Mouse (Mus musculus) left cerebral cortex, postnatal 25 days (tissue): ENCODE measurements around the gene Slc13a3. TPM values are rescaled to one million over a fixed set of nuclear protein-coding genes. Genes with fewer than 3 reads are reported as not detected.

Experiments
- DNase-seq, 2 experiments: peaks; one replicate each; pipeline ENCODE4 v3.0.0; 2022; ENCODE audit warnings: low spot score in 2 of 2, mixed read lengths in 1 of 2
- intact Hi-C: fragments of 180-260 bp; cut with DNase I; formaldehyde crosslinking; loops from one replicate; pipeline ENCODE4 v1.15.1; 2025
- total RNA-seq, 2 experiments: library from RNA; stranded (reverse); gene quantifications; 2 replicates each; pipeline ENCODE4 v1.2.3; 2021

Gene Slc13a3
- total RNA-seq, 2 experiments from 2014 or later, result 16.4 to 17.8 TPM

GRCm38 (mm10) chr2:165485826-165486225 lies 12.8 kb upstream of the Slc13a3 start:
- intact Hi-C loops, result loop anchor here (2.0 to 5.0 kb wide), 2 partner anchors 121 to 414 kb away; no protein-coding TSS in a partner anchor

DNA sequence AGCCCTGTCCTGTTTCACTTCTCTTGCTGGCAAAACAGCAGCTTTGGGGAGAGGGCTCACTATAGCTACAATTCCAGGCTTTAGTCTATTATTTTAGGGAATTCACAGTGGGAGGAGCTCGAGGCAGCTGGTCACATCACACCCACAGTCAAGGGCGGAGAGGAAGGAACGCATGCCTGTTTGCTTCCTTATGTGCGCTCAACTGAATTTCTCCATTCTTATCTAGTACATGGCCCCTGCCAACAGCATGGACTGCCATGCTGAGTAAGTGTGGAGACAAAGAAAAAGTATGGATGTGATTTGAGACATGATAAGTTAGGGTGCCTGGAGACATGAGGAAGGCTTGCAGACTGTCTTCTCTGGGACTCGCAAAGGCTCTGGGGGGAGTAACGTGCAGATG lies 11.1 kb upstream of the Slc13a3 start:
- peak in 1 of 2 experiments; percentile 26 for DNase-seq
- intact Hi-C loops, result no loop called here

More at GRCm38 (mm10) chr2:165485826-165486225, 12.8 kb upstream of the Slc13a3 start:
- DNase-seq, result peak in 1 of 2 experiments; percentile 72

GRCm38 (mm10) chr2:165482003-165482402 lies 9.0 kb upstream of the Slc13a3 start:
- DNase-seq, result no peak
- intact Hi-C loops, result no loop called here

GRCm38 (mm10) chr2:165475850-165476249 lies 2.8 kb upstream of the Slc13a3 start:
- intact Hi-C loops, result no loop called here

DNA sequence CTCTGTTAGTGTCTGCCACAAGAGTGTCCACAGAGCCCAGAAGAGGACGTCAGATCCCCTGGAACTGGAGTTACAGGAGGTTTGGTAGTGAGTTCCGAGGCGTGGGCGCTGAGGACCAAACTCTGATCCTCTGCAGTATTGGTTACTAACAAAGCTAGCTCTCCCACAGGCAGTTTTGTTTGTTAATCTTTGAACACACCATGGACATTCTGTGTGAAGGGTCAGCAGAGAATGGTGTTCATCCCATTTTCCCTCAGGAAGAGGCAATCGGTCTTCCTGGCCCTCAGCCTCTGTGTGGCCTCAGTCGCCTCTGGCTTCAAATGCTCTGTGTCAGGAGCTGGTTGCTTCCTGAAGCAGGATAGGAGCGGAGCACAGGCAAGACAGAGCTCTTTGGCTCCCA lies 2.4 kb upstream of the Slc13a3 start:
- intact Hi-C loops, result no loop called here
- no peak for DNase-seq

More at GRCm38 (mm10) chr2:165475850-165476249, 2.8 kb upstream of the Slc13a3 start:
- DNase-seq, result no peak

- no peak for DNase-seq
- intact Hi-C loops, result no loop called here
Measured at GRCm38 (mm10) chr2:165471943-165472342, 1.1 kb downstream of the Slc13a3 start.

DNA sequence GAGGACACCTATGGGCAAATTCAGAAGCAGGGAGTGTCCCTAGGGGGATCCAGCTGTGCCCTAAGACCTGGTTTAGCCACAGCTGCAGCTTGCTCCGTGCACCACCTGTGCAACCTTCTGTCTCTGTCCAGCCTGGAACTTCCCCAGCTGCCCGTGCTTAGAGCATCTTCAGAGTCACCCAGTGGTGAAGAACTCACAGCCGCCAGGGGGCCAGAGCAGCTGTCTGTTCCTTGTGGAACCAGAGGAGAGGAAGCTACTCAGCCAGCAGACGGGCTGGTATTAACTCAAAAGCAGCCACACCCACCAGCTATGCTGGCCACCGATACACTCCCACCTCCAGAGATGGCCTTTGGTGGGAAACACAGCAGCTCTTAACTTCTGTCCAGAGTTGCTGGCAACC lies 2.9 kb downstream of the Slc13a3 start:
- no peak for DNase-seq
- intact Hi-C loops, result no loop called here

DNA sequence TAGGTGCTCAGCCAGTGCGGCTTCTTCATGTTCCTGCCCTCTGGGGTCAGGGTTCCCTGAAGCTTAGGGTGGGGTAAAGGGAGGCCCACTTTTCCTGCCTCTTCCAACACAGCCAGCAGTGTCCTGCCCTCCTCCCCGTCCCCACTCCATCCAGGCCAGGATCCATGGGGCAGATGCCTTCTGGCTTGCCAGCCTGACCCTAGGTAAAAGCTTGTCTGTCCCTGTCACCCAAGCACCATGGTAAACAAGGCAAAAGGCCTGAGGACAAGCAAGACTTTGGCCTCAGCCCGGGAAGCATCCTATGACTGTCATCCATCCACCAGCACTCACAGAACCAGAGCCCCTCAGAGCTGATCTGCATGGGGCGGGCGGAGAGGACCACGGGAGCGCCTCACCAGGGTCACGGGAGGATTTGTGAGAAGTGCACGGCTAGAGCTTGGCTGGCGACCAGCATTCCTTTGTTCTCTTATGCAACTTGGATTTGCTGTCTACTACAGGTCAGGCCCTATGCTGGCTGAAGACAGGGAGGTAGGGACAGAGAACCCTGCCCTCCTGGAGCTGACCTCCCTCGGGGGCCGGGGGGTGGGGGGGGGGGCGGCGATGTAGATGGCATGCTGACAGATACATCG lies 5.1 kb downstream of the Slc13a3 start:
- no peak for DNase-seq
- intact Hi-C loops, result no loop called here

DNA sequence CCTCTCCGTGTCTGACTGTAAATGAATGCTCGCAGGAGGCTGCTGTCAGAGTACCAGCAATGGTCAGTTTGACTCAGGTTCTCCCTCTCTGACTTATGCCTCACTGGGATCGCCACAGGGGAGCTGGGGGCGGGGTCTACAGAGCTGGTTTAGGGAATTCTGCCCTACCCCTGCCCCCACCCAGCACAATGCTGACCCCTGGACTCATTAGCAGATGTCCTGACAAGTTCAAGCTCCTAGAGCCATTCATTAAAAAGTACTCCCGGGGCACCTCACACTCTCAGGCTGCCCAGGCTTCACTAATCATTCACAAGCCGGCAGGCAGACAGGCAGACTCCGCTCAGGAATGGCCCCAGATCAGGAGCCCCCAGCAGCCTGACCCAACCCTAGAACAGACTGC lies 13.4 kb downstream of the Slc13a3 start:
- DNase-seq, result no peak
- intact Hi-C loops, result no loop called here

- intact Hi-C loops, result no loop called here
- DNase-seq, result no peak
Measured at GRCm38 (mm10) chr2:165458189-165458588, 14.8 kb downstream of the Slc13a3 start.

DNA sequence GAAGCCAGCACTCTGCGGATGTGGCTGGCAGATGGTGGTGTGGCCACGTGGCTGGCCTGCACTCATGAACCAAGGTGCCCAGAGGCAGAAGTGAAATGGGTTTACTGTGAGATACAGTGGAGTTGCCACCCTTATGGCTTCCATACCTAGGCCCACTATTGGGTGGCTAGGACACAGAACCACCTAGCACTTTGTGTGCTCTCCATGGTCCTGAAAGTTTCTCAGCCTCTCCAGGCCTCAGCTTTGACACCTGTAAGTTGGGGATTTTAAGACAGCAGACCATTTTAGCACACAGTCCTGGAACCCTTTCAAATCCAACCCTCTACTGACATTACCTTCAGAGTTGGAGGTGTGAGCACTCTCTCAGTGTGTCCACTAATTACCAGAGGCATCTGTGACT lies 16.3 kb downstream of the Slc13a3 start:
- DNase-seq, result no peak
- intact Hi-C loops, result no loop called here

DNA sequence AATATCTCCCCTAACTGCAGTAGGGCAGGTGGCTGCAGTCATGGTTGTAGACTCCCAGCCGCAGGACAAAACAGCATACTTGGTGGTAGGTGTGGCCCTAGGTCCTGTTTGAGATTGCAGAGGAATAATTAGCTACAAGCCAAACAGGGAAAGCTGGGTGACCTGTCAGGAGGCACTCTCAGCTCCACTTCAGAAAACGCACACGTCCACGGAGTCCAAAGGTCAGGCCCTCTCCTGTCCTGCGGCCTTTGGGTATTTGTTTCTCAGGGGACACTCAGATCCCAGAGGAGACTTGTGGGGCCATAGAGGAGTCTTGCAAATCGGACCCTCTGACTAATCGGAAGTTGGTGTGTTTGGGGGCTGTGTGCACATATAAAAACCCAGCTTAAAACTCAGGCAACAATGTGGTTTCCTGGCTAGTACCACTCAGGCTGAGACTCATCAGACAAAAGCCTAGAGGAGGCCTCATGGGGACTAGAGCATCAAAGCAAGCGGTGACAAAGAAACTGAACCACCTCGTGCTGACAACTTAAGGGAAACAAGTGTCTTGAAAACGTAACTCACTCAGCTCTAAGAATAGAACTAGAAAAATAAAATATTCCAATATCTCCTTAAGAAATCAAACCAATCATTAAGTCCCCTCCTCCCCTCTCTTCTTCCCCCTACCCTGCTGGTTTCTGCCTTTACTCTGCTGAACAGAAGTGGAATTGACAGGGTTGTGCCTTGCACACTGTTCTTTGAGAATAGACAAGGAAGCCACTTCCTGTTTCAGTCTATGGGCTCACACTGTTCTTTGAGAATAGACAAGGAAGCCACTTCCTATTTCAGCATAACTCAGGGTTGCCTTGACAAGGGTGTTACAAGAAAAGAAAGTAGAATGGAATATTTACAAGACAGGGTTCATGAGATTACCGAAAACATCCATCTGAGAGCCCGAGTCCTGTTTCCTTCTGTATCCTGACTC lies 20.0 kb downstream of the Slc13a3 start:
- no peak for DNase-seq
- intact Hi-C loops, result no loop called here

DNA sequence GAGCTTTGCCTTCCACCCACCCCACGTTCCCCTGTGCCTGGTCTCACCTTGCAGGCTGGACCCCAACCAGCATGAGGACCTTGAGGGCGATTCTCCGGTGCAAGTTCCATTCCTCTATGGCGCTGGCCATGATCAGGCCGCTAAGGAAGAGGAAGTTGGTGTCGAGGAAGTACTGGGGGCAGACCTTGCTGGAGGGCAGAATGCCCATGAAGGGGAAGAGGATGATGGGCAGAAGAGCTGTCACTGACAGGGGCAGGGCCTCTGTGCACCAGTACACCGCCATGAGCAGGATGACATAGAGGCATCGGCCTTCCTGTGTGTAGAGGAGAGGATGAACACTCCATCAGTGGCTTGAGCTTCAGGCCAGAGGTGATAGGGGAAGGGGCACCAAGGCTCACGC lies 24.6 kb downstream of the Slc13a3 start:
- no peak for DNase-seq
- intact Hi-C loops, result no loop called here

DNA sequence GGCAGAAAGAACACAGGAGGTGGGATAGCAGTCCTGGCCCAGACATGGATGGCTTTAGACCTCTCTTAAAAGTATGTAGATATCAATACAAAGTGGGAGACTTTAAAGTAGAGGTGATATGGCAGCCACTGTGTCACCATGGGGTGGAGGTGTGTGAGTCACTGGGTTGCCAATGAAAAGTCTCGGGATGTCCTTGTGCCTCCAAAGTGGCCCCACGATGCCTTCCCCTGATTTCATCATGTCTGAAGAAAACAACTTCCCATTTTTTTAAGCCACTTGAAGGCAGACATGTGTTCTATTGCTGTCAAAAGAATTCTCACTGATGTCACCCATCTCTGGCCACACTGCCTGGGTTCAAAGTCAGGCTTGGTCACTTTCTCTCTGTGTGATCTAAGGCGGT lies 28.2 kb downstream of the Slc13a3 start:
- intact Hi-C loops, result no loop called here
- DNase-seq, result no peak

DNA sequence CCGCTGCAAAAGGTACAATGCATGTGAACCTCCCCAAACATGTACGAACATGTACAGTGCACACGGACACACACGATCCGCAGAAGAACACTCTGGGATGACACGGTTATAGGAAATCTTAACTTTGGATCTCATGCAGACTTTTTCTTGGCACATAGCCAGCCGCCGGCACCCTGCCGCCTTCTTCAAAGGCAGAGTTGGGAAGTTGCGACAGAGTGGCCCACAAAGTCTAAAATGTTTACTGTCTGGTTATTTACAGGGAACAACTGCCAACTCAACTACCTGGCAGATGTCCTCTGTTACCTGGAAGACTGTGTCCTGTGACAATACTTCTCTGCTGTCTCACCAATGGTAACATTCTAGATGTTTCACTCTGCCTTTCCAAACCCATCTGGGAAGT lies 30.0 kb downstream of the Slc13a3 start:
- no peak for DNase-seq
- intact Hi-C loops, result no loop called here

DNA sequence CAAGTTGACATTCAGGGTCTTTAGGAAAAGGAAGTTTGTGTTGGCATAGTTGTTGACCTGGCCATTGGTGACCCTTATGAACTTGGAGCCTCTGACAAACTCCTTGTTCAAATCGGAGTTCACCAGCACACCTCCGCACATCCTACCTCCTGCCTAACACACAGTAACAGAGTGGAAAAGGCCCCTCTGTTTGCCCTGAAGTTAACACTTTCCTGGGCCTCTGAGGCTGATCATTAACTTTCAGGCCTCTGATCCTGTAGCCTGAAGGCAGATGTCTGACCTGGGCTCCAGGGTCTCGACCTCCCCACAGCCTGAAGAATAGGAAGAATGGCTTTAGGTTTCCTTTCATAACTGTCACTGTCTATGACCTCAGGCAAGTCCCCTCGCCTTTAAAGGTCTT lies 31.4 kb downstream of the Slc13a3 start:
- no peak for DNase-seq
- intact Hi-C loops, result no loop called here

- no peak for DNase-seq
- intact Hi-C loops, result no loop called here
Measured at GRCm38 (mm10) chr2:165439613-165440012, 33.4 kb downstream of the Slc13a3 start.

DNA sequence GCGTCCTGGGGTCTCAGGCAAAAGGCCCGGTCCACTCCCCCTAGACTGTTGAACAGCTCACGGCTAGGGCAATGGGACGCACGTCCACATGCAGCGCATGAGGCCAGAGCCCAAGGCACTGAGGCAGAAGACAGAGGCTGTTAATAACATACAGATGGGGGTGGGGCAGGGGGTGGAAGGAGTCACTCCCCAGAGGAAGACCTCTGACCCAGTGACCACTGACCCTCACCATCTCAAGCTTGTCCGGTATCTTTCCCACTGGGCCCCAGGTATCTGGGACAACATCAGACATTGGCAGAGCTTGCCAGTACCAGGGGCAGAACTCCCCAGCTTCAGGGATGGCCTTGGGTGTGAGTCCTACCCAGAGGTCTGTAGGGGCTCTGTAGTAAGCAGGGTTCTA lies 34.1 kb downstream of the Slc13a3 start:
- no peak for DNase-seq

GRCm38 (mm10) chr2:165428694-165429093 lies 44.3 kb downstream of the Slc13a3 start:
- no peak for DNase-seq
- intact Hi-C loops, result no loop called here

More for the DNA sequence above, 34.1 kb downstream of the Slc13a3 start:
- intact Hi-C loops, result no loop called here

- intact Hi-C loops, result no loop called here
- DNase-seq, result peak in 1 of 2 experiments; percentile 37
Measured at GRCm38 (mm10) chr2:165420195-165420594, 52.8 kb downstream of the Slc13a3 start.

DNA sequence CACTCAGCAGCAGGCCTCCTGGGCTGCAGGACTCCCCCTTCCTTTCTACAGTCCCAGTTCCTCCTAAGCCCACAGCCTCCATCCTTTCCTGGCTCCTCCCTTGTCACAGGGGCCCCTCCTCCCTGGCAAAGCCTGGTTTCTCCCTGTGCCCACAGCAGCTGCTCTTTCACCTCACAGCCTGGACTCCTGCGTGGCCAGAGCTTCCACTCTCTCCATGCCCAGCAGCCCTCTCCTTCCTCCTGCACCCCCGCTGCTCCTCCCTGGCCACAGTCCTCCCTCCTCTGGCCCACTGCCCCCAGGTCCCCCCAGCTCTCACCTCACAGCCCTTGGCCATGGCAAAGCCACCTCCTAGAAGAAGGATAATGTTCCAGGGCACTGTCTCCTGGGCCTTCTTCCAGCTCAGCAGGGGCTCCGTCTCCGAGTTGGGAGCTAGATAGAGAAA lies 53.3 kb downstream of the Slc13a3 start:
- intact Hi-C loops, result no loop called here
- DNase-seq, result peak in 1 of 2 experiments; percentile 48
